Mouse (Mus musculus): Measurements from ENCODE around the gene Gprc5c.
A peak's percentile ranks its signal among the peaks of the same experiment; 100 is the strongest.

The Gprc5c gene

GRCm38 (mm10) chr11:114833166-114833565 lies 17.8 kb upstream of the Gprc5c start:
- no peak for ATAC-seq (ENCODE audit: low TSS enrichment)

GRCm38 (mm10) chr11:114843818-114844463 lies 7.0 kb upstream of the Gprc5c start:
- peak; percentile 83 for ATAC-seq (ENCODE audit: low TSS enrichment)

GRCm38 (mm10) chr11:114844464-114845220 lies 6.3 kb upstream of the Gprc5c start:
- no peak for ATAC-seq (ENCODE audit: low TSS enrichment)

GRCm38 (mm10) chr11:114846336-114846735 lies 4.6 kb upstream of the Gprc5c start:
- ATAC-seq (ENCODE audit: low TSS enrichment): no peak

- ATAC-seq (ENCODE audit: low TSS enrichment): no peak
Measured at GRCm38 (mm10) chr11:114847008-114847407, 3.9 kb upstream of the Gprc5c start.

- no peak for ATAC-seq (ENCODE audit: low TSS enrichment)
Measured at GRCm38 (mm10) chr11:114849572-114849971, 1.4 kb upstream of the Gprc5c start.

GRCm38 (mm10) chr11:114850066-114850451 lies 893 bp upstream of the Gprc5c start:
- ATAC-seq (ENCODE audit: low TSS enrichment): no peak

GRCm38 (mm10) chr11:114851269-114851607 lies 286 bp downstream of the Gprc5c start:
- 0 out of 2 replicates have a peak, but pooled peaks have one; percentile 13 for ATAC-seq (ENCODE audit: low TSS enrichment)

- peak; percentile 34; the same call in 1 of the 2 replicates for ATAC-seq (ENCODE audit: low TSS enrichment)
Measured at GRCm38 (mm10) chr11:114851608-114852310, 807 bp downstream of the Gprc5c start.

- peak; percentile 47; the same call in 1 of the 2 replicates for ATAC-seq (ENCODE audit: low TSS enrichment)
Measured at GRCm38 (mm10) chr11:114852311-114853173, 1.6 kb downstream of the Gprc5c start.

- no peak for ATAC-seq (ENCODE audit: low TSS enrichment)
Measured at GRCm38 (mm10) chr11:114853174-114853838, 2.4 kb downstream of the Gprc5c start.

- no peak for ATAC-seq (ENCODE audit: low TSS enrichment)
Measured at GRCm38 (mm10) chr11:114854581-114854980, 3.6 kb downstream of the Gprc5c start.

GRCm38 (mm10) chr11:114856125-114856524 lies 5.2 kb downstream of the Gprc5c start:
- no peak for ATAC-seq (ENCODE audit: low TSS enrichment)

- ATAC-seq (ENCODE audit: low TSS enrichment): no peak
Measured at GRCm38 (mm10) chr11:114858641-114859040, 7.7 kb downstream of the Gprc5c start.

- no peak for ATAC-seq (ENCODE audit: low TSS enrichment)
Measured at GRCm38 (mm10) chr11:114861057-114861456, 10.1 kb downstream of the Gprc5c start.

GRCm38 (mm10) chr11:114862687-114863086 lies 11.7 kb downstream of the Gprc5c start:
- no peak for ATAC-seq (ENCODE audit: low TSS enrichment)

- ATAC-seq (ENCODE audit: low TSS enrichment): no peak
Measured at GRCm38 (mm10) chr11:114863918-114864420, 13.0 kb downstream of the Gprc5c start.

- no peak for ATAC-seq (ENCODE audit: low TSS enrichment)
Measured at GRCm38 (mm10) chr11:114865999-114866398, 15.0 kb downstream of the Gprc5c start.

GRCm38 (mm10) chr11:114866486-114867360 lies 15.8 kb downstream of the Gprc5c start:
- ATAC-seq (ENCODE audit: low TSS enrichment): no peak

Data from frontal cortex, adult (tissue).